Mouse (Mus musculus) kidney, postnatal 0 days (tissue): ENCODE results near the gene Esyt2. TPM values are rescaled to one million over a fixed set of nuclear protein-coding genes. Genes with fewer than 3 reads are reported as not detected.

Source experiments
- ATAC-seq: fragments of 200-750 bp; cut with Nextera tagmentation; replicated peaks from 2 replicates; pipeline ENCODE4 v1.8.0; 2017; ENCODE audit warnings: low read depth, moderate number of reproducible peaks, moderate TSS enrichment, moderate library complexity; ENCODE audit not compliant: low FRiP score
- DNase-seq: peaks from one replicate; pipeline ENCODE4 v3.0.0-alpha.2; 2016; ENCODE audit warnings: low spot score
- H3K27ac ChIP-seq: fragments of 300-500 bp; sonication (generic); 2 replicates; pipeline ENCODE4 v1.5.1; 2014; ENCODE audit warnings: mild to moderate bottlenecking
- H3K27me3 ChIP-seq: fragments of 300-500 bp; sonication (generic); 2 replicates; pipeline ENCODE4 v1.6.1; 2014; ENCODE audit warnings: low read length, mixed read lengths; ENCODE audit not compliant: insufficient read depth
- H3K36me3 ChIP-seq: fragments of 300-500 bp; sonication (generic); 2 replicates; pipeline ENCODE4 v1.6.1; 2014; ENCODE audit warnings: low read length, mixed read lengths; ENCODE audit not compliant: insufficient read depth
- H3K4me1 ChIP-seq: fragments of 300-500 bp; sonication (generic); replicated peaks from 2 replicates; pipeline ENCODE4 v1.6.1; 2014; ENCODE audit warnings: antibody characterized with exemption, low read length, mixed read lengths; ENCODE audit not compliant: insufficient read depth
- H3K4me2 ChIP-seq: fragments of 300-500 bp; sonication (generic); 2 replicates; pipeline ENCODE4 v1.6.1; 2014; ENCODE audit warnings: mild to moderate bottlenecking, low read length, moderate library complexity, mixed read lengths
- H3K4me3 ChIP-seq: fragments of 300-500 bp; sonication (generic); replicated peaks from 2 replicates; pipeline ENCODE4 v1.5.1; 2014; ENCODE audit warnings: low read depth, low read length
- H3K9ac ChIP-seq: fragments of 300-500 bp; sonication (generic); 2 replicates; pipeline ENCODE4 v1.6.1; 2014; ENCODE audit warnings: low read depth, low read length
- H3K9me3 ChIP-seq: fragments of 300-500 bp; sonication (generic); replicated peaks from 2 replicates; pipeline ENCODE4 v1.6.1; 2016; ENCODE audit warnings: low read length, inconsistent platforms, mixed read lengths
- CTCF ChIP-seq: IDR thresholded peaks from 2 replicates; pipeline ENCODE4 v1.5.1; 2016; ENCODE audit warnings: antibody characterized with exemption, low read depth, mild to moderate bottlenecking, moderate library complexity
- WGBS: fragments of 180-500 bp; shearing (Covaris S2); extraction: QIAGEN DNeasy Blood & Tissue Kit; methylation state at CpG from one replicate; pipeline ENCODE4 v1.1.7; 2014; 5-methylcytosine and 5-hydroxymethylcytosine counted together
- polyA plus RNA-seq: library from polyadenylated mRNA; unstranded; fragments of >200 nt; fragmentation: Nextera tagmentation; extraction: Ambion mirVana; gene quantifications from 2 replicates; pipeline ENCODE4 v1.2.1, GENCODE M21; 2015

The Esyt2 gene
- polyA plus RNA-seq, 1 experiment from 2014 or later: 13.9 TPM

DNA sequence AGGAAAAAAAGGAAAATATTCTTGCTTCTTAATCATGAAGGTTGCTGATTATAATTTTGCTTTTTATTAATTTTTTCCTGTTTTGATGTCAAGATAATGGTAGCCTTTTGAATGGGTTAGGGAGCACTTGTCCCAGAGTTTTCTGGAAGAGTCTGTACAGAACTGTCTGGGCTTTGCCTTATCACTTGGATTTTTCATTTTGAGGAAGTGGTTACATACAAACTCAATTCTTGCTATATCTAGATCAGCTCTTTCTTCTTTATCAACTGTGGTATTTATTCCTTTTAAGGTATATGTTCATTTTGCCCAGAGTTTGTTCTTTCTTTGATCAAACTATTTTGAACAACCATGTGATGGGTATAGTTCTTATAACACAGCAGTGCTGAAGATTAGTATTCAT is 81.1 kb downstream of the Esyt2 start:
- no peak overlapping the region for H3K9ac ChIP-seq
- no peaks in the 10 kb centered on the region for H3K9me3 ChIP-seq
- no peak overlapping the region for H3K4me2 ChIP-seq
- ATAC-seq: no peak
- H3K36me3 ChIP-seq: peaks cover 16% of the 10 kb centered on the region
- H3K27ac ChIP-seq: no peak overlapping the region
- H3K27me3 ChIP-seq: no peaks in the 10 kb centered on the region
- no peak for DNase-seq
- no peak overlapping the region for H3K4me3 ChIP-seq
- no peak for TF ChIP-seq CTCF
- H3K4me1 ChIP-seq: no peaks in the 10 kb centered on the region

DNA sequence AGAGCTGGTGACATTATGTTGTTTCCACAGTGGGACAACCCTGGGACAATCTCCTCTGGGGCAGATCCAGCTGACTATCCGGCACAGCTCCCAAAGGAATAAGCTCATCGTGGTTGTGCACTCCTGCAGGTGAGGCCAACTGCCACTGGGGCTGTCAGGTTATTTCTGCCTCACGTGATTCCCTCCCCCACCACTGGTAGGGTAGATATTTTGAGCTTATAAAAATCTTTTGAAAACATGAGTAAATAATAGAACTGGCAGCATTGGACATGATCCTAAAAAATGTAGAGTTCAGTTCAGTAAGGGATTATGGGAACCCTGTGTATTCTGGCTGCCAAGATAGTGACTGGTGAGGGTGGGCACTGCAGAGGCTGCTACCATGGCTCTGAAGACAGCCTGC is 85.9 kb downstream of the Esyt2 start:
- ATAC-seq (no peak), DNase-seq (no peak)
- no peak overlapping the region for H3K4me3 ChIP-seq
- no peak overlapping the region for H3K27ac ChIP-seq
- WGBS: 88% methylated on average over 3 of the region's 3 CpGs
- no peak overlapping the region for H3K4me2 ChIP-seq
- H3K9me3 ChIP-seq: no peaks in the 10 kb centered on the region
- no peak overlapping the region for H3K9ac ChIP-seq
- H3K27me3 ChIP-seq: no peaks in the 10 kb centered on the region
- TF ChIP-seq CTCF: no peak
- peaks cover 21% of the 10 kb centered on the region for H3K36me3 ChIP-seq
- H3K4me1 ChIP-seq: no peaks in the 10 kb centered on the region

DNA sequence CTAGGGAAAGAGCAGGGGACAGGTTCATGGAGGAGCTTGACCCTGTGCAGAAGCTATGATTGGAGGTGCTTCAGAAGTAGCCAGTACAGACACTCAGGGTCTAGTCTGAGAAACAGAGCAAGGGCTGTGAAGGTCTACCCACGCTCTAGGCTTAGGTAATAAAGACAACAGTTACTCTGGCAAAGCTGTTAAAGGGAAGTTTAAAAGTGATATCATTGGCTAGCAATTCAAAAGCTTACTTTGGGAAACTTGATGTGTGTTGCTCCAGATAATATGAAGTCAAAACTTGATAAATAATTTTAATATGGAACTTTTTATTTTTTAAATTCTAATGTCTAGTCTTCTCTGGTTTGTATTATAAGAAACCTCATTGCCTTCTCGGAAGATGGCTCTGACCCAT is 86.3 kb downstream of the Esyt2 start:
- no peak overlapping the region for H3K4me3 ChIP-seq
- no peak overlapping the region for H3K4me2 ChIP-seq
- no peak overlapping the region for H3K9ac ChIP-seq
- no peaks in the 10 kb centered on the region for H3K4me1 ChIP-seq
- no peaks in the 10 kb centered on the region for H3K27me3 ChIP-seq
- WGBS: 91% methylated on average over 2 of the region's 2 CpGs
- H3K9me3 ChIP-seq: no peaks in the 10 kb centered on the region
- DNase-seq (no peak), ATAC-seq (no peak)
- TF ChIP-seq CTCF: no peak
- peaks cover 21% of the 10 kb centered on the region for H3K36me3 ChIP-seq
- H3K27ac ChIP-seq: no peak overlapping the region

DNA sequence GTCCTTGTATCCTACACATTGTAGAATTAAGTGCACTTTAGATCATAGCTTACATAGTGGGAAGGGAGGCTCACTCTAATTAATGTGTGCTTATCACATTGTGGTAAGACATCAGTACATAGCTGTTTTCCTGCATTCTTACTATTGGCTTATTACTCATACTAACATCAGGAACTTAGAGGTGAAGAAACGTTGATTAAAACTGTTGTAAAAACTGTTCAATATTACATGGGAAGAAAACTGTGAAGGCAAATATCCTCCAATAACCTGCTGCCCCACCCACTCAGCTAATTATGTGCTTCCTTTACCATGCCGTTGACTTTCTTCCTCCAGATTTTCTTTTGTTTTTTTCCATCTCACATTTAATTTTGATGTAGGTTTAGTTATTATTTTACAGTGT is 87.9 kb downstream of the Esyt2 start:
- ATAC-seq: no peak
- no peaks in the 10 kb centered on the region for H3K9me3 ChIP-seq

DNA sequence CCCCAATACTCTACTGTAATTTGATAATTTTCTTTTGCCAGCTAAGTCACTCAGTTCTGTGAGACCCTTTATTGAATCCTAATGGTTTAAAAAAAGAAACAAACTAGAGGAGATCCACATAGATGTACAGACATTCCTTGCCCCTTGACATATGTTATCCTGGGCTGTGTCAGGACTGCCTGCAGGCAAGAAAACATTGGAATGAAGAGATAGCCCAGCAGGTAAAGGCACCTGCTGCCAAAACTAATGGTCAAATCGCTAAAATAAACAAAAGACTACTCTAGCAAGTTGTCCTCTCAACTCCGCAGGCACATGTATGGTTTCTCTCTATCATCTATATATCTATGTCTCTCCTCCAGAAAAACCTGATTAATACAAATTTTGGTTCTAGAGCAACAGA is 102.1 kb downstream of the Esyt2 start:
- no peak for DNase-seq
- H3K27ac ChIP-seq: no peak overlapping the region
- no peaks in the 10 kb centered on the region for H3K27me3 ChIP-seq
- 0 out of 2 replicates have a peak, but pooled peaks cover under 1% of the 10 kb centered on the region for H3K36me3 ChIP-seq
- WGBS: 83% methylated on average over 2 of the region's 2 CpGs
- H3K4me3 ChIP-seq: no peak overlapping the region
- no peak overlapping the region for H3K4me2 ChIP-seq
- H3K9ac ChIP-seq: no peak overlapping the region
- no peak for ATAC-seq
- no peak for TF ChIP-seq CTCF
- no peaks in the 10 kb centered on the region for H3K4me1 ChIP-seq
- no peaks in the 10 kb centered on the region for H3K9me3 ChIP-seq

More for the DNA sequence above, 87.9 kb downstream of the Esyt2 start:
- no peak for TF ChIP-seq CTCF
- Histone ChIP-seq H3K9ac (no peak overlapping the region), H3K4me3 (no peak overlapping the region), H3K4me2 (no peak overlapping the region), H3K27ac (no peak overlapping the region), H3K36me3 (peaks cover 17% of the 10 kb centered on the region), H3K27me3 (no peaks in the 10 kb centered on the region), H3K4me1 (no peaks in the 10 kb centered on the region)
- DNase-seq: no peak
- WGBS: 75% methylated on average over 2 of the region's 2 CpGs

DNA sequence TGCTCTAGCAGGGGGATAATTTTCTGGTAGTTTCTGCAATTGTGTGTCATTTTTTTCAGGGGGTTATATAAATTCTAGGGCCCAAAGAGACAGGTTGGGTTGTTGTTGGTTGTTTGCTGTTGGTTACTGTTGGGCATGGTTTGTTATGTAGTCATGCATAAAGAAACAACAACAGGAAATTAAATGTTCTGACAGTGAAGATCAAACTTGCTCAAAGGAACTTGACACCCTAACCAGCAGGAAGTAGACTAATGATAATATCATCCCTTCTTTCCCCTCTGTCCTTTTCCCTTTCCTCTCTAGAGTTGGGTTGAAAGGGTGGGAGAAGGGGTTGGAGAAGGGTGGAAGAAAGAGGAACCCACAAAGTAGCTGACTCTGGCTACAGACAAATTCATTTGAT is 103.0 kb downstream of the Esyt2 start:
- no peaks in the 10 kb centered on the region for H3K36me3 ChIP-seq
- no peaks in the 10 kb centered on the region for H3K4me1 ChIP-seq
- no peak overlapping the region for H3K4me3 ChIP-seq
- H3K27me3 ChIP-seq: no peaks in the 10 kb centered on the region
- H3K9me3 ChIP-seq: no peaks in the 10 kb centered on the region
- DNase-seq (no peak), ATAC-seq (no peak)
- H3K9ac ChIP-seq: no peak overlapping the region
- H3K27ac ChIP-seq: no peak overlapping the region
- no peak overlapping the region for H3K4me2 ChIP-seq
- TF ChIP-seq CTCF: no peak

DNA sequence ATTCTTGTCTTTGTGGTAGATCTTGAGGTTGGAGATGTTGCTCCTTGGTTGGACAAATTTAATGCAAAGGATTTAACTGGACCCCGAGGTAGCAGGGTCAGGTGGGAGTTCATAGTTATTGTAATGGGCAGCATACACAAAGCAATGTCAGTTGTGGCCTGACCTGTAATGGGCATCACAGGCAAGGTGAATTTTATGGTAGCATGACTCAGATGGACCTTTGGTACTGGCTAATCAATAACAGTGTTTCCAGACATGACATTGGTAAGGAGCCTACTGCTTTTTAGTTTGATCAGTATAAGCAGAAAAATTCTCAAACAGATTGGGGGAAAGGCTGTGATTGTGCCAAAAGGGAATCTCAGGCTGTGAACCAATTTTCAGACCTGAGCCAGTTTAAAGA is 105.8 kb downstream of the Esyt2 start:
- TF ChIP-seq CTCF: no peak
- no peaks in the 10 kb centered on the region for H3K36me3 ChIP-seq
- 89% methylated on average over 1 of the region's 1 CpGs for WGBS
- no peak for DNase-seq
- H3K4me1 ChIP-seq: no peaks in the 10 kb centered on the region
- no peaks in the 10 kb centered on the region for H3K9me3 ChIP-seq
- H3K4me3 ChIP-seq: no peak overlapping the region
- H3K9ac ChIP-seq: no peak overlapping the region
- no peak overlapping the region for H3K27ac ChIP-seq
- no peaks in the 10 kb centered on the region for H3K27me3 ChIP-seq
- no peak overlapping the region for H3K4me2 ChIP-seq
- no peak for ATAC-seq
